Mouse (Mus musculus) limb, embryonic 11.5 days (tissue): Measurements from ENCODE around the gene Plekha7. TPM values are rescaled to one million over a fixed set of nuclear protein-coding genes. Genes with fewer than 3 reads are reported as not detected.

Source experiments
- ATAC-seq: fragments of 200-750 bp; cut with Nextera tagmentation; 2 replicates; pipeline ENCODE4 v1.8.0; 2017; ENCODE audit warnings: low read depth; ENCODE audit not compliant: insufficient number of reproducible peaks, low FRiP score, low TSS enrichment
- DNase-seq: peaks from one replicate; pipeline ENCODE4 v3.0.0-alpha.2; 2015; ENCODE audit warnings: low spot score
- H3K27ac ChIP-seq: fragments of 300-500 bp; sonication (generic); replicated peaks from 2 replicates; pipeline ENCODE4 v1.5.1; 2014; ENCODE audit warnings: low read depth, mild to moderate bottlenecking, low read length
- H3K27me3 ChIP-seq: fragments of 300-500 bp; sonication (generic); 2 replicates; pipeline ENCODE4 v1.6.1; 2014; ENCODE audit warnings: mild to moderate bottlenecking, low read length, mixed read lengths; ENCODE audit not compliant: control insufficient read depth, insufficient read depth
- H3K36me3 ChIP-seq: fragments of 300-500 bp; sonication (generic); 2 replicates; pipeline ENCODE4 v1.6.1; 2014; ENCODE audit warnings: mild to moderate bottlenecking, low read length, moderate library complexity, mixed read lengths; ENCODE audit not compliant: control insufficient read depth, insufficient read depth
- H3K4me1 ChIP-seq: fragments of 300-500 bp; sonication (generic); 2 replicates; pipeline ENCODE4 v1.6.1; 2014; ENCODE audit warnings: low read length, mixed read lengths; ENCODE audit not compliant: control insufficient read depth, insufficient read depth
- H3K4me2 ChIP-seq: fragments of 300-500 bp; sonication (generic); 2 replicates; pipeline ENCODE4 v1.6.1; 2014; ENCODE audit warnings: low read depth, mild to moderate bottlenecking, moderate library complexity; ENCODE audit not compliant: severe bottlenecking
- H3K4me3 ChIP-seq: fragments of 300-500 bp; sonication (generic); 2 replicates; pipeline ENCODE4 v1.5.1; 2014; ENCODE audit warnings: low read depth, low read length
- H3K9ac ChIP-seq: fragments of 300-500 bp; sonication (generic); 2 replicates; pipeline ENCODE4 v1.6.1; 2014; ENCODE audit warnings: mild to moderate bottlenecking, low read length
- H3K9me3 ChIP-seq: fragments of 300-500 bp; sonication (generic); 2 replicates; pipeline ENCODE4 v1.6.1; 2016; ENCODE audit warnings: low read length; ENCODE audit not compliant: control insufficient read depth
- WGBS: fragments of 180-500 bp; shearing (Covaris S2); extraction: QIAGEN DNeasy Blood & Tissue Kit; methylation state at CpG from one replicate; pipeline ENCODE4 v1.1.7; 2014; 5-methylcytosine and 5-hydroxymethylcytosine counted together
- polyA plus RNA-seq: library from polyadenylated mRNA; unstranded; fragments of >200 nt; fragmentation: Nextera tagmentation; extraction: Ambion mirVana; gene quantifications from 2 replicates; pipeline ENCODE4 v1.2.1, GENCODE M21; 2014

Gene Plekha7
- polyA plus RNA-seq, 1 experiment from 2014 or later = 3.7 TPM

DNA sequence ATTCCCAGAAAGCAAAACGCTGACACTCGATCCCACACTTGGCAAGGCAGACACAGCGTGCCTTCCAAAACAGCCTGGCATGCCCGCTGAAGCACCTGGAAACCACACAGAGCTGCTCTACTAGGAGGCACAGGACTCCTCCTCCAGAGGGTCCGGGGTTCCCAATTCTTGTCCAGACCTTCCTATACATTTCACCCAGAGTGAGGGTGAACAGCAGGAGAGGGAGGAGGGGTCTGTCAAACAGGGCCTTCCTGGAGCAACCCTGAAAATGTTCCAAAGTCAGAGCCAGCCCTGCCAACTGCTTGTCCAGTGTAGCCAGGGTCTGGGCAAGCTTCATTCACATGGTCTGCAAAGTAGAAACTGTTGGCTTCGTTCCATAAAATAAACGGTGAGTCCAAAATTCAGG lies 81.3 kb downstream of the Plekha7 start:
- Histone ChIP-seq H3K4me2 (no peak overlapping the region), H3K4me1 (no peaks in the 10 kb centered on the region), H3K36me3 (no peaks in the 10 kb centered on the region), H3K9me3 (no peaks in the 10 kb centered on the region), H3K27me3 (no peaks in the 10 kb centered on the region), H3K4me3 (no peak overlapping the region), H3K9ac (no peak overlapping the region), H3K27ac (no peak overlapping the region)
- ATAC-seq (no peak), DNase-seq (no peak)
- 88% methylated on average over 7 of the region's 7 CpGs for WGBS

DNA sequence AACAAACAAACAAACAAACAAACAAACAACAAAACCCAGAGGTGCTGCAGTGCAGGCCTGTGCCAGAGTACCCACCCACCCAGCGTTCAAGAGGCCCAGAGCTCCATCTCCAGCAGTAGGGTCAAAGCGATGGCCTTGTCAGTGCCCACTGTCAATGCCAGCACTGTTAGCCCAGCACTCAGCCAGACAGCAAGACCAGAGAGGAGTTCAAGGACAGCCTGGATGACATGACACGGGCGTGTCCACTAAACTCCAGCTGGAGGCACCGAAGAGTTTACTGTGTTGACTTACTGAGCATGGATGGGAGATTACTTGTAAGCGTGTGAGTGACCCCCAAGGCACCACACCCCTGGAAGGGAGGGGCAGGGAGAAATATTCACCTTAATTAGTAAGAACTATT lies 81.9 kb downstream of the Plekha7 start:
- Histone ChIP-seq H3K4me3 (no peak overlapping the region), H3K27me3 (no peaks in the 10 kb centered on the region), H3K27ac (no peak overlapping the region), H3K36me3 (no peaks in the 10 kb centered on the region), H3K9ac (no peak overlapping the region), H3K4me1 (no peaks in the 10 kb centered on the region), H3K4me2 (no peak overlapping the region), H3K9me3 (no peaks in the 10 kb centered on the region)
- WGBS = 93% methylated on average over 6 of the region's 6 CpGs
- no peak for ATAC-seq
- DNase-seq = no peak

DNA sequence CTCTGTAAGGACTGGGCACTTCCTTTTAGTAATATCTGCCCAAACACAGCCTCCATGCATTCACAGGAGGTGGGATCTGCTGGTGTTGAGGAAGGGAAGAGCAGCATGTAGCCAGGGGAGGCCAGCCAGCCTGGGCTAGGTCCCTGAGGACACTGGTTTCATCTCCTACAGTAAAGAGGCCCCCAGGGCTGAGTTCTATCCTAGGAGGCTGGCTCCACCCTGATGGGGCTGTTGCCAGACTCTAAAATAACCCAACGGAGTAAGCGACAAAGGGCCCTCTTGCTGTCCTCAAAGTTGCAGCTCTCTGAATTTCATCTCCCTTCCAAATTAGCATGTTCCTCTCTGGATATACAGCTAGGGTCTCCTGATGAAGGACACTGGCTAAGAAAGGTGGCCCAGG lies 83.6 kb downstream of the Plekha7 start:
- Histone ChIP-seq H3K4me3 (no peak overlapping the region), H3K27ac (no peak overlapping the region), H3K4me1 (no peaks in the 10 kb centered on the region), H3K4me2 (no peak overlapping the region), H3K36me3 (no peaks in the 10 kb centered on the region), H3K27me3 (no peaks in the 10 kb centered on the region), H3K9ac (no peak overlapping the region), H3K9me3 (no peaks in the 10 kb centered on the region)
- DNase-seq = no peak
- WGBS = 88% methylated on average over 2 of the region's 2 CpGs
- ATAC-seq = no peak

DNA sequence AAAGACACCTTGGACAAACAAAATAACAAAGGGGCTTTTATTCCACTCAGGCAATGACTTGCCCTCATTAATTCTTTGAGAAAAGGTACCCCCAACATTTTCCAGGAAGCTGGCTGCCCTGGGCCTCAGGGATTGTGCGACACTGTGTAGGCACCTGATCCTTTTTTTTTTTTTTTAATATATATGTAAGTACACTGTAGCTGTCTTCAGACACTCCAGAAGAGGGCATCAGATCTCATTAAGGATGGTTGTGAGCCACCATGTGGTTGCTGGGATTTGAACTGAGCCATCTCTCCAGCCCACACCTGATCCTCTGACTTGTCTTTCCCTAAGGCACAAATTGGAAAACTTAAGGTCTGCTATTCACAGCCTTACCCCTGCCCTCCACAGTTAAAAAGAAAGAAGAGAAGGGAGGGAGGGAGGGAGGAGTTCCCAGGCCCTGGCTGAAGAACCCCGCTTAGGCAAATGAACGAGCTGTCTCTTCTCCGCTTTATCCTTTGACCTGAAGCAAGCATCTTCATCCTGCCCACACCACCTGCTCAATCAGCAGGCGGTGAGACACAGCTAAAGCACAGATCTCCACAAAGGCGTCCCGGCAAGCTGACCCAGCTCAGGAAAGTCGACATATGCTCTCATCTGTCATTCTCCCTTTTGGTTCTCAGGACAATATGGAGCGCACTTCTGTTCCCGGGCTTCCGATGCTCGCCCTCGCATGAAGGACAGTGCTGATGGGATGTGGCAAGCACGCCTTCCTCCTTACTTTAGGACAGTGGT lies 85.0 kb downstream of the Plekha7 start:
- Histone ChIP-seq H3K4me1 (no peaks in the 10 kb centered on the region), H3K27ac (no peak overlapping the region), H3K4me2 (no peak overlapping the region), H3K9me3 (no peaks in the 10 kb centered on the region), H3K36me3 (no peaks in the 10 kb centered on the region), H3K4me3 (no peak overlapping the region), H3K27me3 (no peaks in the 10 kb centered on the region), H3K9ac (no peak overlapping the region)
- 63% methylated on average over 14 of the region's 14 CpGs for WGBS
- ATAC-seq (no peak), DNase-seq (no peak)

DNA sequence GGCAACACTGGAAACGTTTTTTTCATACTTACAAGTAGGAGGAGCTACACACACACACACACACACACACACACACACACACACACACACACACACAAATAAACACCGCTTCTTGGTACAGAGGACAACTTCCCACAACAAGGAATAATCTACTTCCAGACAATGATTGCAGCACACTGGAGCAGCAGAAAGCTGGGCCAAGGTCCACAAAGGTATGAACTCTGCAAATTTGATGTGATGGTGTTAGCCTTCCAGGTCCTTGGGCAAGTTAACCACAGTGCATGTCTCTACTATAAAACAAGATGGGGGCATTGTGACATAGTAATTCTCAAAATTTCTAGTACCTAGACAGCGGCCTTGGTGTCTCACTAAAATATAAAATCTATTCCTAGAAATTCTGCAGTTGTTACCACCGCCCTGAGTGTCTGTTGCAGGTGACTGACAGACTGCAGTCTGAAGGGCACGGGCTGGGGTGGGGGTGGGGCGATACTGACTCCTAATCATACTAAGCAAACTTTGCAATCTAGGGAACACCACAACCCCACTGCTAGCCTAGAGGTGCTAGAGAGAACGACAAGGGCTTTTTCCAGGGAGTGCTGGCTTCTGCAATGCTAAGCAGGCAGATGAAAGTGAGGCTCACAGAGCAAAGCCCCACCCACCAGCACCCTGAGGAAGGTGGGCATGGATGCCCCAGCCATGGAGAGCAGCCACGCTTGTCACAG lies 85.7 kb downstream of the Plekha7 start:
- no peak for DNase-seq
- no peak for ATAC-seq
- no peak overlapping the region for H3K27ac ChIP-seq
- 65% methylated on average over 8 of the region's 8 CpGs for WGBS
- H3K4me3 ChIP-seq = no peak overlapping the region
- H3K4me1 ChIP-seq = no peaks in the 10 kb centered on the region
- H3K36me3 ChIP-seq = no peaks in the 10 kb centered on the region
- no peaks in the 10 kb centered on the region for H3K9me3 ChIP-seq
- H3K9ac ChIP-seq = no peak overlapping the region
- no peak overlapping the region for H3K4me2 ChIP-seq
- H3K27me3 ChIP-seq = no peaks in the 10 kb centered on the region

DNA sequence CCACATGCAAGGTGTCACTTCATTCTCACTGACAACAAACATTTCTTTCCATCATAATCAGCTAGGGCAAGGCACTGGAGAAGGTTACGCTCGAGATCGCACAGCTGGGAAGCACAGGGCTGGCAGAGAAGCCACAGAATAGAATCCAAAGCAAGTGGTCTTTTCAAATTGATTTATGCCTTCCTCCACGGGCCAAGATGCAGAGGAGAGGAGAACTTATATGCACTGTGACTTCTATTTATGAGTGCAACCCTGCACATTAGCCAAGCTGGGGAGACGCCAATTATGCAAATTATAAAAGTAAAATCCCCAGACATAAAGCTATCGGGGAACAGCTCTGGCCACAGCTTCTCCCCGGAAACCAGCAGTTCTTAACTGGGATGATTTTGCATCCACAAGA lies 86.3 kb downstream of the Plekha7 start:
- no peak overlapping the region for H3K27ac ChIP-seq
- DNase-seq (no peak), ATAC-seq (no peak)
- H3K4me2 ChIP-seq = no peak overlapping the region
- no peaks in the 10 kb centered on the region for H3K36me3 ChIP-seq
- H3K9ac ChIP-seq = no peak overlapping the region
- H3K9me3 ChIP-seq = no peaks in the 10 kb centered on the region
- 40% methylated on average over 7 of the region's 7 CpGs for WGBS
- H3K27me3 ChIP-seq = no peaks in the 10 kb centered on the region
- no peaks in the 10 kb centered on the region for H3K4me1 ChIP-seq
- no peak overlapping the region for H3K4me3 ChIP-seq

DNA sequence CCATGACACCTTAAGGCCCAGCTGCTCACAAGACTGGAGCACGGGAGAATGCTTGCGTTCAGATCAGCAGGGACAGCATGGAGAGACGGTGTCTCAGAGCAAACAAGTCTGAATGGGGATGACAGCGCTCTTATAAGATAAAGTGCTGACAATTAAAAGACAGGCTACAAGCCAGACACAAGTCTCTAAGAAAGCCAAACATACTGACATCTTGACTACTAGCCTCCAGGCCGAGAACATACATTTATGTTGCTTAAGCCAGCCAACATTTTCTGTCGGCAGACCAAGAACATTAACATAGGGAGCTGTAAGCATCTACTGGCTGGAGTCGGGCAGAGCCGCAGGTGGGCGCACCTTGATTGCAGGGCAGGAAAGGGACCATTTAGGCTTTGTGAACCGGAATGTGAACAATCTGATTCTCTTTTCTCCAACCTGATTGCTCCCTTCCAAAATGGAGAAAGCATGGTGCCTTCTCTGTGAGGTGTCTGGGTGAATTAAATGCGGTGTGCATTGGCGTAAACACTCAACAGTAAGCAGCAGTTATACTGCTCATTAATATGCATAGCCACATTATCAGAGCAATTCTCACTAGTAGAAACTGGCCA lies 88.0 kb downstream of the Plekha7 start:
- Histone ChIP-seq H3K36me3 (no peaks in the 10 kb centered on the region), H3K4me2 (no peak overlapping the region), H3K4me3 (no peak overlapping the region), H3K27ac (no peak overlapping the region), H3K9ac (no peak overlapping the region), H3K9me3 (no peaks in the 10 kb centered on the region), H3K4me1 (no peaks in the 10 kb centered on the region), H3K27me3 (no peaks in the 10 kb centered on the region)
- 88% methylated on average over 12 of the region's 12 CpGs for WGBS
- no peak for DNase-seq
- no peak for ATAC-seq

DNA sequence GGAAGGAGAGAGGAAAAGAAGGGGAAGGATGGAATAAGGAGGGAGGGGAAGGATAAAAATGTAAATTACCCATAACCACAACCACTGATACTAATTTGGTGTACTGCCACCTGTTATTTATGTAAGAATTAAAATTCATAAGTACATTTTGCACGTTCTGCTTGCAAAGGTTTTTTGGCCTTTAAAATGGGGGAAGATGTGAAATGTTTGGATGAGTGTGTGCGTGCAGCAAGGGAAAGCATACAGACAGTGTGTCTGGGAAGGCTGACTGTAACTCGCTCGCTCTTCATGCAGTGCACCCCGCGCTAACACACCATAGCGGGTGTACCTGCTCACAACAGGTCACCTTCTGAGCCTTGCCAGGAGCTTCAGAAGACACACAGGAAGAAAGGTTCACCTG lies 90.4 kb downstream of the Plekha7 start:
- no peaks in the 10 kb centered on the region for H3K27me3 ChIP-seq
- H3K9me3 ChIP-seq = no peaks in the 10 kb centered on the region
- H3K27ac ChIP-seq = no peak overlapping the region
- H3K9ac ChIP-seq = no peak overlapping the region
- WGBS = 93% methylated on average over 7 of the region's 7 CpGs
- no peak overlapping the region for H3K4me3 ChIP-seq
- no peaks in the 10 kb centered on the region for H3K4me1 ChIP-seq
- no peaks in the 10 kb centered on the region for H3K36me3 ChIP-seq
- ATAC-seq = no peak
- no peak for DNase-seq
- no peak overlapping the region for H3K4me2 ChIP-seq
